Mouse (Mus musculus): ENCODE measurements at regions not wholly inside any gene's neighbourhood (a gene's known extent, or its start where the extent isn't known, plus 50 kb on each side); places are given as distances from the start of the nearest gene placed in this dataset.

DNA sequence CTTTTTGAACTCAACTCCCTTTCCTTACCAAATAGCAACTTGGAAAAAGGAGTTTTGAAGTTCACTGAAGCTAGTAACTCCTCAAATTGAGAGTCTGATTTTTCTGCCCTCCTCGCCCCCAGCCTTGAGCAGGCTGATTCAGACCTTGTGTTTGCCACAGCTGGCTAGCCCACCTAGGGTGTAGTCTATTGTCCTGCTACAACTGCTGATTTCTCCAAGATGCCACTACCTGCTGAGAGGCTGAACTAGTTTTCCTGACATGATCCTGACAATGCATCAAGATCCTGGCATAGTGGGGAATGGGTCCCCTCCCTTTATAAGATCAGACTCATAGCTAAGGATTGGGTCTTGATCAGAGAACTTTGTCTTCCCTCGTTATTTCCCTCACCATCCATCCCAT lies 366.1 kb downstream of the Bmper start:
- H3K4me1 ChIP-seq (replicated peaks) = no peaks in the 10 kb centered on the region
- H3K27ac ChIP-seq = no peak overlapping the region
- no peaks in the 10 kb centered on the region for H3K27me3 ChIP-seq
- no peak for ATAC-seq (replicated peaks; ENCODE audit: insufficient number of reproducible peaks, insufficient read depth, low FRiP score, low read depth)
- no peak overlapping the region for H3K4me3 ChIP-seq
- 65% methylated on average over 2 of the region's 2 CpGs for WGBS
- no peak overlapping the region for H3K4me2 ChIP-seq
- H3K9ac ChIP-seq = no peak overlapping the region
- H3K9me3 ChIP-seq (replicated peaks) = no peaks in the 10 kb centered on the region
- H3K36me3 ChIP-seq = no peaks in the 10 kb centered on the region

DNA sequence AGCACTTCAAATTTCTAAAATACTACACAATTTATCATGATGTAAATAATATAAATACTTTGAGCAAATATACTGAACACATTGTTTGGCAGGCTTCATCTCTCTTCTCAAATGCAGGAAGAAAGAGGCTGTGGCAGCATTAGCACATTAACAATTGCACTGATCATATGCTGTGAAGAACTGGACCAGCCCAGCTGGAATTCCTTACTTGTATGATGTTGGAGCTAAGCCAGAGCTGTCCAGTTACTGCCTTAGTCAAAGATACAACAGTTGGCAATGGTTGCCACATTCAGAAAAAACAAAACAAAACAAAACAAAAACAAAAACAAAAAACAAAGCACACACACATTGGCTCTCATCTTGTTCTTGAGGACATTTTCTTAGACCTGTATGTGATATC lies 369.0 kb downstream of the Bmper start:
- Histone ChIP-seq H3K9me3 (replicated peaks) (no peaks in the 10 kb centered on the region), H3K9ac (no peak overlapping the region), H3K4me3 (no peak overlapping the region), H3K36me3 (no peaks in the 10 kb centered on the region), H3K27ac (no peak overlapping the region), H3K4me2 (no peak overlapping the region), H3K27me3 (no peaks in the 10 kb centered on the region), H3K4me1 (replicated peaks) (no peaks in the 10 kb centered on the region)
- ATAC-seq (replicated peaks; ENCODE audit: insufficient number of reproducible peaks, insufficient read depth, low FRiP score, low read depth) = no peak

DNA sequence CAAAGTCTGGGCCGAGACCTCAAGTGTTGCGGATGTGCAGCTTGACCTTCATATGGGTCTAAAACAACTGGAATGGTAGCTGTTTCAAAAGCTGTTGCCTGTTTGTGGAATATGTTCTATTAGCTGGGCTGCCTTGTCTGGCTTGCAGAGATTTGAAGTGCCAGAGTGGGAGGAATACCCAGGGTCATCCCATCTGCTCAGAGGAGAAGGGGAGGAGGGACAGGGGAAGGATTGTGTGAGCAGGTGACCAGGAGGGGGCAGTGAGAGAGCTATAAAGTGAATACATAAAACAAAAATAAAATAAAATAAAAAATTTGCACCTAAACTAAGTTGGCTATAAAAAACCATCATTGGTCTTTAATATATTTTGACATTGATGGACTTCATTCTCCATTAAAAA lies 377.7 kb downstream of the Bmper start:
- Histone ChIP-seq H3K36me3 (no peaks in the 10 kb centered on the region), H3K4me2 (no peak overlapping the region), H3K9me3 (replicated peaks) (no peaks in the 10 kb centered on the region), H3K27ac (no peak overlapping the region), H3K27me3 (no peaks in the 10 kb centered on the region), H3K4me1 (replicated peaks) (no peaks in the 10 kb centered on the region), H3K4me3 (no peak overlapping the region), H3K9ac (no peak overlapping the region)
- WGBS = 86% methylated on average over 2 of the region's 2 CpGs
- ATAC-seq (replicated peaks; ENCODE audit: insufficient number of reproducible peaks, insufficient read depth, low FRiP score, low read depth) = no peak
